Mouse (Mus musculus) heart, embryonic 12.5 days (tissue): ENCODE results near the gene Ebf3. TPM values are rescaled to one million over a fixed set of nuclear protein-coding genes. Genes with fewer than 3 reads are reported as not detected.
A peak's percentile ranks its signal among the peaks of the same experiment; 100 is the strongest.

ENCODE experiments used
- ATAC-seq: fragments of 200-750 bp; cut with Nextera tagmentation; 2 replicates; pipeline ENCODE4 v1.8.0; 2017; ENCODE audit warnings: moderate TSS enrichment, moderate library complexity; ENCODE audit not compliant: insufficient number of reproducible peaks, low FRiP score
- H3K27ac ChIP-seq: fragments of 300-500 bp; sonication (generic); 2 replicates; pipeline ENCODE4 v1.5.1; 2016; ENCODE audit warnings: mild to moderate bottlenecking, moderate library complexity; ENCODE audit not compliant: poor library complexity, severe bottlenecking
- H3K27me3 ChIP-seq: fragments of 300-500 bp; sonication (generic); replicated peaks from 2 replicates; pipeline ENCODE4 v1.6.1; 2016; ENCODE audit warnings: mild to moderate bottlenecking, moderate library complexity
- H3K36me3 ChIP-seq: fragments of 300-500 bp; sonication (generic); 2 replicates; pipeline ENCODE4 v1.6.1; 2016; ENCODE audit warnings: mild to moderate bottlenecking, moderate library complexity
- H3K4me1 ChIP-seq: fragments of 300-500 bp; sonication (generic); replicated peaks from 2 replicates; pipeline ENCODE4 v1.6.1; 2016; ENCODE audit warnings: mild to moderate bottlenecking
- H3K4me2 ChIP-seq: fragments of 300-500 bp; sonication (generic); 2 replicates; pipeline ENCODE4 v1.6.1; 2016; ENCODE audit warnings: mild to moderate bottlenecking, moderate library complexity
- H3K4me3 ChIP-seq: fragments of 300-500 bp; sonication (generic); 2 replicates; pipeline ENCODE4 v1.5.1; 2016; ENCODE audit warnings: mild to moderate bottlenecking
- H3K9ac ChIP-seq: fragments of 300-500 bp; sonication (generic); 2 replicates; pipeline ENCODE4 v1.6.1; 2016; ENCODE audit warnings: mild to moderate bottlenecking, moderate library complexity
- H3K9me3 ChIP-seq: fragments of 300-500 bp; sonication (generic); replicated peaks from 2 replicates; pipeline ENCODE4 v1.6.1; 2016; ENCODE audit warnings: mild to moderate bottlenecking, moderate library complexity
- WGBS: fragments of 180-500 bp; shearing (Covaris S2); methylation state at CpG from one replicate; pipeline ENCODE4 v1.1.7; 2016; 5-methylcytosine and 5-hydroxymethylcytosine counted together
- polyA plus RNA-seq: library from polyadenylated mRNA; unstranded; fragments of >200 nt; fragmentation: Nextera tagmentation; extraction: Ambion mirVana; gene quantifications from 2 replicates; pipeline ENCODE4 v1.2.1, GENCODE M21; 2016

Gene Ebf3
- polyA plus RNA-seq, 1 experiment from 2014 or later, result 0.61 TPM

DNA sequence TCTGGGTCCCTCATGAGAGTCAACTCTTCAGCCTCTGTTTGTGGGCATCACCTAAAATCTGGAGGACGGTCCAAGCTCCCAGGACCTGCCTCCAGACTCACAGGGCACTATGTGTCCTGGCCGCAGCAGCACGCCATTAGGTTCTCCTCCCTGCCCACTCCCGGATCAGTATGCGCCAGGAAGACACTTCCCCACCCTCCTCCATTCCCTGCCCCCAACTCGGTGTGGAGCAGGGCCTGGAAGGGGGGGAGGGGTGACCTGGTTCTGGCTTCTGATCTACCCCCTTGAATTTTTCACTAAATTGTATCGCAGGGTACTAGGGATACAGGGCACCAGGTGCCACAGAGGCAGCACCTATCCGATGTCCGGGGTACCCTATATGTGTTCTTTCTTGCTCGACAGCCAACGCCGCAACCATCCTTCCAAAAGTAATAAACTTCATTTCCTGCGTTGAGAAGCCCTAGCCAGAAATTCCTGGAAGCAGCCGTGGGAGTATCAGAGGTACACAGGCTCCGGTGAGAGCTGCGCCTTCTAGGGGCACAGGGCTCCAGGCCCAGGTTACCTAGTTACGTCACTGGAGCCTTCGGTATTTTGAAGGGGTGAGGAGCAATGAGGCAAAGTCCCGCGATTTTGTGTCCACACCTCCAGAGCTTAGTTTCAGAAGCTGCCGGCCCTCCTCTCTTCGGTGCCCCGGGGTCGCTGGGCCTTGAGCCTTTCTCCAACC lies 3.6 kb upstream of the Ebf3 start:
- Histone ChIP-seq H3K9me3 (no peaks in the 10 kb centered on the region), H3K27ac (no peak overlapping the region), H3K27me3 (peaks cover 82% of the 10 kb centered on the region), H3K4me2 (peak overlapping the region; percentile 46), H3K4me3 (peak overlapping the region; percentile 16; the same call in 1 of the 2 replicates), H3K9ac (no peak overlapping the region), H3K36me3 (no peaks in the 10 kb centered on the region), H3K4me1 (peaks cover 65% of the 10 kb centered on the region)
- ATAC-seq, result no peak
- WGBS, result 2% methylated on average over 24 of the region's 24 CpGs

DNA sequence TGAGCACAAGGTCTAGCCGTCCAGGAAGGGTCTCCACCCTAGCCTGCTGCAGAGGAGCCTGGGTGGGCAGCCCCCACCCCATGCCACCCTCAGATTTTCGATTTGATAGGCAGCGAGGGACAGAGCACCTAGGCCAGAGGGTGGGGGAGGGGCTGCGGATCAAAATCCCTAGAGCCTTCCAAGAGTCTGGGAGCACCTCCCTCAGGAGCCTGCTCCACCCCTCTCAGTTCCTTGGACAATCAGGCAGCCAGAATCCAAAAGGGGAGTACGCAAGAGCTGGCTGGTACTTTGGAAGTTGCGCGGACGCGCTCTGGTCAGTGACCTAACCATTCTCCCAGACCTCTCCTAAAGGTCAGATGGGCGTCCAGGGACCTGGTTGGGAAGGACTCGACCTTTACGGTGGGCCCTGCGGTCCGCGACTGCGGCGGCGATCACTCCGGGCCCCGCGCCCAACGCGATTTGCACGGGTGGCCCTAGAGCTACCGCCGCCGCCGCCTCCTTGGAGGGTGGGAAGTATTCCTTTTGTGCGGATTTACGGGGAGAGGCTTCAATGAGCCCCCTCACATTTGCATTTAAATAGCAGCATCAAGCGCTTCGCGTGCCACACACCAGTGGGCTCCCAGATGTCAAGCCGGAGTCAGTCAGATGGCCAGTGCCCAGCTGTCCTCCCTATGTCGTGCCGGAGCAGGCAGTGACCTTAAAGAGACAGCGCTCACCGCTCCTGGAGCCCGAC lies 2.8 kb upstream of the Ebf3 start:
- WGBS, result under 1% methylated on average over 39 of the region's 39 CpGs
- H3K4me2 ChIP-seq, result peak overlapping the region; percentile 46
- no peak overlapping the region for H3K9ac ChIP-seq

DNA sequence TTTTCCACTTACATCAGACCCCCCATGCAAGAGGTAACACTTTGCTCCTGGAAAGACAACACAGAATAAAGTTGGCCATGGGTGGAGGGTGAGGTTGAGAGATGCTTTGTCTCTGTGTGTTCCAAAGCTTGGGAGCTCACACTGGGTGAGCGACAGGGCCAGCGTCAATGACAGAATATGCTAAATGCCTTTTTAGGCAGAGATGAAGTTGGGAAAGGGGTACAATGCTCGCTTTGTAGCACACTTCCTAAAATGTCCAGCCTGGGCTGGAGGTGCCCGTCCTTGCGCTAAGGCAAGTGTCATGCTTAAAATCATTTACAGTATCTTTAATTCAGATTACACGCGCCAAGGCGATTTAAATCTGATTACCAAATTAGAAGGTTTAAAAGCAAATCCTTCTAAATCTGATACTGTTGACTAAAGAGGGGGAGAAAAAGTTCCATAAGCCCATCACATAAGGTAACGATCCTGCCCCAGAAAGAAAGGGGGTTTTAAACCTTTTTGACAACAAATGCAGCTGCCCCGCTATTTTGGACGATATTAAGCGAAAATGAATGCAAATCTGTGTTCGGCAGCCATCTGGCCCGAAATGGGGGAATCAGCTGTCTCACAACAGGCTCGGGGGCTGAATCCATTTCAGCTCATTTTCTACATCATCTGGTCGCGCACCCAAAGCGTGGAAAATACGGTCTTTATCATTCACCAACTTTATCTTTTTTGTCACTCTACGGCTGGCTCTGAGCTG lies 2.1 kb upstream of the Ebf3 start:
- Histone ChIP-seq H3K36me3 (no peaks in the 10 kb centered on the region), H3K4me3 (no peak overlapping the region), H3K9ac (no peak overlapping the region), H3K27me3 (peaks cover 77% of the 10 kb centered on the region), H3K27ac (no peak overlapping the region), H3K9me3 (no peaks in the 10 kb centered on the region), H3K4me1 (peaks cover 53% of the 10 kb centered on the region), H3K4me2 (peak overlapping the region; percentile 46; the same call in 1 of the 2 replicates)
- ATAC-seq, result no peak
- 2% methylated on average over 20 of the region's 20 CpGs for WGBS

More for the DNA sequence above, 2.8 kb upstream of the Ebf3 start:
- peaks cover 79% of the 10 kb centered on the region for H3K27me3 ChIP-seq
- H3K27ac ChIP-seq, result no peak overlapping the region
- H3K9me3 ChIP-seq, result no peaks in the 10 kb centered on the region
- no peaks in the 10 kb centered on the region for H3K36me3 ChIP-seq
- ATAC-seq, result no peak
- peak overlapping the region; percentile 16 for H3K4me3 ChIP-seq
- H3K4me1 ChIP-seq, result peaks cover 60% of the 10 kb centered on the region

DNA sequence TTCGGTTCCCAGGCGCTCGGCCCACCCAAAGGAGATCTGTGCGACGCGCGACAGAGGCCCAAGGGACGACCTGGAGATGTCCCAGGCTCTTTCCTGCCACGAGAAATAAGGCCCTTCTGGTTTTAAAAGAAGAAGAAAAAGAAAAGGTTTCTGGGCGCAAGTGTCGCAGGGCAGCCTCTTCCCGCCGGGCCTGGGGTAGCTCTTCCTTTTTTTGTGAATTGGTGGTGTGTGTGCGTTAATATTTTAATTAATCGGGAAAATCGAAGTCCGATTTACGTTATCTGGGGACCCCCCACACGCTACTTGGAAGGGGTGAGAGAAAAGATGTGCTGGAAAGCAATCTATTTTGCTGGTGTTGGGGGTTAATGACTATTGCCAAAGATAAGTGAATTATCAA lies 1.3 kb upstream of the Ebf3 start:
- peak overlapping the region; percentile 98 for H3K4me2 ChIP-seq
- no peak for ATAC-seq
- H3K4me1 ChIP-seq, result peaks cover 49% of the 10 kb centered on the region
- no peak overlapping the region for H3K9ac ChIP-seq
- H3K27me3 ChIP-seq, result peaks cover 74% of the 10 kb centered on the region
- no peaks in the 10 kb centered on the region for H3K9me3 ChIP-seq
- H3K36me3 ChIP-seq, result no peaks in the 10 kb centered on the region
- H3K4me3 ChIP-seq, result peak overlapping the region; percentile 66
- WGBS, result 2% methylated on average over 19 of the region's 19 CpGs
- no peak overlapping the region for H3K27ac ChIP-seq

DNA sequence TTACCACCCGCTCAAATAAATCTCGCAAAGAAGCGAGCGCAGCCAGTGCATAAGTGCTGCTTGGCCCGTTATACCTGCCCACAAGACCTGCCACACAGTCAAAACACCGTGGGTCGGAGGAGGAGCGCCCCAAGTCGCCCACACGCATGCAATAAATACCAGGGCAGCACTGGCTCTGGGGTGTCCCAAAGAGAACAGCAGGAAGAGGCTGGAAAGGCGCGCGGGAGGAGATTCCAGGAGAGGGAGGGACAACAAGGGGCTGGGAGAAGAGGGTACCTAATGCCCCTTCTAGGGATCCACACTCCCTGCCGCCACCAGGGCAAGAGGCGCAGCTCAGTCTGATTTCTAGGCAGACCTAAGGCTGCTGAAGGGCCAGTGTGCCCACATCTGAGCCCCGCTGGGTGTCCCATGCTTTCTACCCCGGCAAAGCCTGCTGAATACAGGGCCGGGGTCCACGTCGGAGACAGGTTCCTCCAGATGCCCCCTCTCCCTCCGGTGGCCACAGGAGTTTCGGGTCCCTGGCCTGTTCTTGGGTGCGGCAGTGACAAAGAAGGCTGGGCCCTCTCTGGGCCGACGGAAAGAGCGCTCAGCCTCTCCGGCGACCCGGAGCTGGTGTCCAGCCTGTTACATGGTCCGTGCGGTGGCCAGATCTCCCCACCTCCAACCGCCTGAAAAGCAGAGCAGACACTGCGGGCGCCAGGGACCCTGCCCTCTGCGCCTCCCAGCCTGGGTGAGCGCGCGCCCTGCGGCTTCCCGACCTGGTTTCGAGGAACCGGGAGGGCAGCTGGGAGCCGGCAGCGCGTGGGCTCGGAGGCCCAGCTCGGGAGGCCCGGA lies 682 bp upstream of the Ebf3 start:
- Histone ChIP-seq H3K4me1 (peaks cover 56% of the 10 kb centered on the region), H3K27ac (no peak overlapping the region), H3K9me3 (no peaks in the 10 kb centered on the region), H3K9ac (no peak overlapping the region), H3K27me3 (peaks cover 69% of the 10 kb centered on the region), H3K36me3 (no peaks in the 10 kb centered on the region), H3K4me2 (peak overlapping the region; percentile 98), H3K4me3 (peak overlapping the region; percentile 66)
- no peak; the same call in 1 of the 2 replicates for ATAC-seq
- under 1% methylated on average over 48 of the region's 48 CpGs for WGBS

DNA sequence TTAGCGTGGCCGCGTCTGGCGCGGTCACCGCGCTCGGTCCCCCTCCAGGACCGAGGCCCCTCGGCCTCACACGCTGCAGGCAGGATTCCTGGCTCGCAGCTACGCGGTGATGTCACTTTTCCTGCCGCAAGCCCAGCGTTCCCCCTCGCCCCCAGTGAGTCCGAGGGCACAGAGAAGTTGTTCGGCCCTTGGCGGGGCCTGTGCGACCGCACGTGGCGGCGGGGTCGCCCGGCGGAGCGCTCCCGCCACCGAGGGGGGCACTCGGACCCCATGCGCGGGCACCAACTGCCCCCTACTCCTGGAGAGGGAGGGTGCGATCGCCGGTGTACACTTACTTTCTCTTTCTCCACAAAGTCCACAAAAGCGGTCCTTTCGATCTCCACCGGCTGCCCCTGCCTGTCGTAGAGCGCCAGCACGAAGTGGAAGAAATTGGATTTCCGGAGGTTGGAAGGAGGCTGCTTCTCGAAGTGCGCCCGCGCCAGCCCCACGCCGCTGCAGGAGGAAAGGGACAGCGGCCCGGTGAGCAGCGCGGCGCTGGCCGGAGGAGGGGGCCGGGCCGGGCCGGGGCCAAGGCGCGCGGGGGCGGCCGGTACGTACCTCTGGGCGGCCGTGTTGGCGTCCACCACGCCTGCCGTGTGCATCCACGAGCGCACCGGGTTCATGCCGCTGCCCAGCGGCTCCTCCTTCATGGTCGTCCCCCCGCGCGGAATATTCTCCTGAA lies 902 bp downstream of the Ebf3 start:
- peak overlapping the region; percentile 98 for H3K4me2 ChIP-seq
- ATAC-seq, result peak; percentile 27; the same call in 1 of the 2 replicates
- no peak overlapping the region for H3K27ac ChIP-seq
- H3K4me3 ChIP-seq, result peak overlapping the region; percentile 66
- H3K36me3 ChIP-seq, result no peaks in the 10 kb centered on the region
- H3K27me3 ChIP-seq, result peaks cover 70% of the 10 kb centered on the region
- peak overlapping the region; percentile 72 for H3K9ac ChIP-seq
- no peaks in the 10 kb centered on the region for H3K9me3 ChIP-seq
- 1% methylated on average over 79 of the region's 79 CpGs for WGBS
- H3K4me1 ChIP-seq, result peaks cover 53% of the 10 kb centered on the region

DNA sequence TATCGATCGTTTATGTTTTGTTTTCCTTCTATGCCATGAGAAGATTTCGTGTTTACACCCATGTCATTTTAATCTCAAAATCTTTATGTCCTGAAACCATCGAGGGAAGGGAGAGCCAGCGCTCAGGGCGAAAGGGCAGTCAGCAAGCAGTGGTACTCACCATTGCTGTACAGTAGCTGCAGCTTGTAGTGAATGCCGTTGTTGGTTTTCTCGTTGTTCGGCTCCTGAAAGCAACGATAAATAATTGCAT lies 1.4 kb downstream of the Ebf3 start:
- Histone ChIP-seq H3K36me3 (no peaks in the 10 kb centered on the region), H3K4me1 (peaks cover 53% of the 10 kb centered on the region), H3K9me3 (no peaks in the 10 kb centered on the region), H3K9ac (peak overlapping the region; percentile 72), H3K27me3 (peaks cover 67% of the 10 kb centered on the region), H3K27ac (no peak overlapping the region), H3K4me2 (peak overlapping the region; percentile 98), H3K4me3 (peak overlapping the region; percentile 66)
- under 1% methylated on average over 10 of the region's 10 CpGs for WGBS
- ATAC-seq, result no peak

DNA sequence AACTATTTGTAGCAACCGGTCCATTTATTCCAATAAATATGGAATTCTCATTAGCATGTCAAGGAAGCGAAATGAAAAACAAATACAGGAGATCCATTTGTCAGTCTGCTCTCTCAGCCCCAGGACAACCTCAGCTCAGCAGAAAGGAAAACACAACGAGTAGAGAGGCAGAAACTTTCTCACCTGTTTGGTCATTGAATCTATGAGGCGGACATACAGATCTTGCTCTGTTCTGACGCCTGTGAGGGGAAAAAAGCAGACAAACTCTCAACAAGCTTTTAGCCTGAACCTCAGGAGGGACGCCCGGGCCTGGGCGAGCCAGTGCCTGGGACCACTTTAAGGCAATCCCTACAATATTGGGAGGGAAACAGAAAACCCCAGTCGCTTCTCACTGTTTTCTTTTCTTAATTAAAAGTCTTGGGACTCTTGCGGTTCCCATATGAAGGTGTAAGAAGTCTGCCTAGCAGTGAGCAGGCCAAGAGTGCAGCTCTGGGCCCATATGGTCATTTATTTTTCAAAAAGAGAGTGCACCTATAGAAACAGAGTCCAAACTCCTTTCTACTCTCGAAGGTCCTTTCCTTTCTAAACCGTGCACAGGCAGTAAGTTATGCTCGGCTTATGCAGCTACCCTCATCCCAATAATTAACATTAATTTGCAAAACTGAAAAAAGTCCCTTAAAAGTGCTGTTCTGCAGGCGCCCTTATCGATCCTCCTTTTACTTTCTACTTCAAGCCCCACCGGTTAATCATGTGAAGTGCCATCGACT lies 1.9 kb downstream of the Ebf3 start:
- H3K4me2 ChIP-seq, result peak overlapping the region; percentile 98
- H3K27me3 ChIP-seq, result peaks cover 65% of the 10 kb centered on the region
- no peaks in the 10 kb centered on the region for H3K9me3 ChIP-seq
- peak overlapping the region; percentile 72; the same call in 1 of the 2 replicates for H3K9ac ChIP-seq
- WGBS, result 12% methylated on average over 17 of the region's 17 CpGs
- H3K4me3 ChIP-seq, result peak overlapping the region; percentile 66
- H3K4me1 ChIP-seq, result peaks cover 49% of the 10 kb centered on the region
- no peak overlapping the region for H3K27ac ChIP-seq
- no peaks in the 10 kb centered on the region for H3K36me3 ChIP-seq
- no peak for ATAC-seq

DNA sequence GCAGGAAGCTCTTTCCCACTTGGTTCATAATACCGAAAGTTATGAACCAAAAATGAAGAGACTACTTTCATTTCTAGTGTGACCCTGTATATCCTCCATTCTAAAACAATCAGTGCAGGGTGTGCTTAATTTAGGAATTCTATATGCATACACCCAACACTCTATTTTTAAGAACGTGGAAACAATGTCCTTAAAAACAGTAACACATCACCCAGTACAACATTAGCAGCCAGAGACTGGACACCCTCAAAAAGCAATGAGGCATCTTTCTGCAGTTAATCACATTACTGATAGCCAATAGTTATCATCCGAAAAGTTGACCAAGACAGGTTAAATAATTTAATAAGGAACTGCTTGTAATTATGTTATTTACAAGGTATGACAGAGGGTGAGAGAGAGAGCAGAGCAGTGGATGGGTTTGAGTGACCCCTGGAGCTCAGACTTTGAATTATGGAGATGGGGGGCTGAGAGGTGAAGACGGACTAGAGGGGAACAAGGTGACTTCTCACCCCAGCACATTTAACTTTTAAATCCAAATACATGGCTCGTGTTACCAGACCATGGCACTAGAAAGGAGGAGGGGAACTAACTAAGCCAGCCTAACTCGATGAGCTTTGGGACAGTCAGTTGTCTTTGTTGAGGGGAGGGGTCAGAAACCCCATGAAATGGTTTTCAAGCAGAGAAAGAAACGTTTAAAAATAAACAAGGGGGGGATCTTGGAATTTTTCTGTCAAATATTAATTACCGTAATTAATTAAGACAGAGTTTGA lies 2.7 kb downstream of the Ebf3 start:
- Histone ChIP-seq H3K9me3 (no peaks in the 10 kb centered on the region), H3K36me3 (no peaks in the 10 kb centered on the region), H3K27ac (no peak overlapping the region), H3K27me3 (peaks cover 64% of the 10 kb centered on the region), H3K9ac (no peak overlapping the region), H3K4me3 (0 out of 2 replicates have a peak overlapping the region, but pooled peaks have one; percentile 44), H3K4me1 (peaks cover 42% of the 10 kb centered on the region), H3K4me2 (peak overlapping the region; percentile 73)
- no peak for ATAC-seq
- WGBS, result 11% methylated on average over 8 of the region's 8 CpGs
